Mouse (Mus musculus) stomach, postnatal 0 days (tissue): ENCODE results near the gene 4930470P17Rik. TPM values are rescaled to one million over a fixed set of nuclear protein-coding genes. Genes with fewer than 3 reads are reported as not detected.

Experiments
- ATAC-seq: fragments of 200-750 bp; cut with Nextera tagmentation; 2 replicates; pipeline ENCODE4 v1.8.0; 2017; ENCODE audit not compliant: low FRiP score, low TSS enrichment
- DNase-seq: peaks from one replicate; pipeline ENCODE4 v3.0.0-alpha.2; 2016; ENCODE audit warnings: low spot score
- H3K27ac ChIP-seq: fragments of 300-500 bp; sonication (generic); replicated peaks from 2 replicates; pipeline ENCODE4 v1.5.1; 2014; ENCODE audit warnings: mild to moderate bottlenecking, control low read depth
- H3K27me3 ChIP-seq: fragments of 300-500 bp; sonication (generic); 2 replicates; pipeline ENCODE4 v1.6.1; 2014; ENCODE audit warnings: low read length; ENCODE audit not compliant: control insufficient read depth, insufficient read depth
- H3K36me3 ChIP-seq: fragments of 300-500 bp; sonication (generic); 2 replicates; pipeline ENCODE4 v1.6.1; 2014; ENCODE audit warnings: low read length, mixed read lengths; ENCODE audit not compliant: control insufficient read depth, insufficient read depth
- H3K4me1 ChIP-seq: fragments of 300-500 bp; sonication (generic); replicated peaks from 2 replicates; pipeline ENCODE4 v1.6.1; 2014; ENCODE audit warnings: antibody characterized with exemption; ENCODE audit not compliant: control insufficient read depth, insufficient read depth
- H3K4me2 ChIP-seq: fragments of 300-500 bp; sonication (generic); replicated peaks from 2 replicates; pipeline ENCODE4 v1.6.1; 2014; ENCODE audit warnings: low read depth, mild to moderate bottlenecking, control low read depth, moderate library complexity
- H3K4me3 ChIP-seq: fragments of 300-500 bp; sonication (generic); 2 replicates; pipeline ENCODE4 v1.5.1; 2014; ENCODE audit warnings: low read depth, low read length, control low read depth
- H3K9ac ChIP-seq: fragments of 300-500 bp; sonication (generic); 2 replicates; pipeline ENCODE4 v1.6.1; 2014; ENCODE audit warnings: mild to moderate bottlenecking, low read length, control low read depth, mixed read lengths
- H3K9me3 ChIP-seq: fragments of 300-500 bp; sonication (generic); 2 replicates; pipeline ENCODE4 v1.6.1; 2016; ENCODE audit warnings: low read length; ENCODE audit not compliant: control insufficient read depth
- CTCF ChIP-seq: IDR thresholded peaks from 2 replicates; pipeline ENCODE4 v1.5.1; 2016; ENCODE audit warnings: antibody characterized with exemption, low read depth, mild to moderate bottlenecking, moderate library complexity
- EP300 ChIP-seq: optimal IDR thresholded peaks from 2 replicates; pipeline ENCODE3; 2016; ENCODE audit warnings: antibody characterized with exemption
- WGBS: fragments of 180-500 bp; shearing (Covaris S2); extraction: QIAGEN DNeasy Blood & Tissue Kit; methylation state at CpG from one replicate; pipeline ENCODE4 v1.1.7; 2014; 5-methylcytosine and 5-hydroxymethylcytosine counted together
- polyA plus RNA-seq: library from polyadenylated mRNA; unstranded; fragments of >200 nt; fragmentation: Nextera tagmentation; extraction: Ambion mirVana; gene quantifications from 2 replicates; pipeline ENCODE4 v1.2.1, GENCODE M21; 2015

Gene 4930470P17Rik
- polyA plus RNA-seq, 1 experiment from 2014 or later = not detected

- no peaks in the 10 kb centered on the region for H3K36me3 ChIP-seq
- TF ChIP-seq CTCF (no peak), EP300 (no peak)
- H3K9me3 ChIP-seq = no peaks in the 10 kb centered on the region
- no peak for DNase-seq
- no peak overlapping the region for H3K9ac ChIP-seq
- H3K27ac ChIP-seq = no peak overlapping the region
- no peaks in the 10 kb centered on the region for H3K4me1 ChIP-seq
- WGBS = 79% methylated on average over 8 of the region's 8 CpGs
- no peak overlapping the region for H3K4me2 ChIP-seq
- no peak for ATAC-seq
- H3K4me3 ChIP-seq = no peak overlapping the region
- H3K27me3 ChIP-seq = no peaks in the 10 kb centered on the region
Measured at GRCm38 (mm10) chr2:170564995-170565394, 36.8 kb downstream of the 4930470P17Rik start.

- Histone ChIP-seq H3K9ac (no peak overlapping the region), H3K36me3 (no peaks in the 10 kb centered on the region), H3K4me3 (no peak overlapping the region), H3K4me1 (no peaks in the 10 kb centered on the region), H3K27ac (no peak overlapping the region), H3K27me3 (no peaks in the 10 kb centered on the region), H3K9me3 (no peaks in the 10 kb centered on the region), H3K4me2 (no peak overlapping the region)
- 80% methylated on average over 15 of the region's 15 CpGs for WGBS
- TF ChIP-seq CTCF (no peak), EP300 (no peak)
- DNase-seq = no peak
- ATAC-seq = no peak
Measured at GRCm38 (mm10) chr2:170563956-170564855, 37.6 kb downstream of the 4930470P17Rik start.

- DNase-seq (no peak), ATAC-seq (no peak)
- no peaks in the 10 kb centered on the region for H3K9me3 ChIP-seq
- TF ChIP-seq EP300 (no peak), CTCF (no peak)
- H3K36me3 ChIP-seq = no peaks in the 10 kb centered on the region
- 77% methylated on average over 7 of the region's 7 CpGs for WGBS
- no peak overlapping the region for H3K4me3 ChIP-seq
- no peak overlapping the region for H3K9ac ChIP-seq
- H3K4me1 ChIP-seq = no peaks in the 10 kb centered on the region
- H3K4me2 ChIP-seq = no peak overlapping the region
- no peaks in the 10 kb centered on the region for H3K27me3 ChIP-seq
- no peak overlapping the region for H3K27ac ChIP-seq
Measured at GRCm38 (mm10) chr2:170552088-170552487, 49.7 kb downstream of the 4930470P17Rik start.

- 37% methylated on average over 5 of the region's 5 CpGs for WGBS
- H3K9ac ChIP-seq = no peak overlapping the region
- TF ChIP-seq EP300 (no peak), CTCF (no peak)
- no peaks in the 10 kb centered on the region for H3K4me1 ChIP-seq
- no peaks in the 10 kb centered on the region for H3K9me3 ChIP-seq
- no peak overlapping the region for H3K4me2 ChIP-seq
- DNase-seq = no peak
- H3K27me3 ChIP-seq = no peaks in the 10 kb centered on the region
- ATAC-seq = no peak
- H3K36me3 ChIP-seq = no peaks in the 10 kb centered on the region
- H3K27ac ChIP-seq = no peak overlapping the region
- no peak overlapping the region for H3K4me3 ChIP-seq
Measured at GRCm38 (mm10) chr2:170550240-170550639, 51.6 kb downstream of the 4930470P17Rik start.

- Histone ChIP-seq H3K9me3 (no peaks in the 10 kb centered on the region), H3K27me3 (no peaks in the 10 kb centered on the region), H3K27ac (no peak overlapping the region), H3K4me2 (no peak overlapping the region), H3K4me3 (no peak overlapping the region), H3K36me3 (no peaks in the 10 kb centered on the region), H3K4me1 (no peaks in the 10 kb centered on the region), H3K9ac (no peak overlapping the region)
- DNase-seq (no peak), ATAC-seq (no peak)
- 73% methylated on average over 2 of the region's 2 CpGs for WGBS
- TF ChIP-seq EP300 (no peak), CTCF (no peak)
Measured at GRCm38 (mm10) chr2:170549146-170549545, 52.7 kb downstream of the 4930470P17Rik start.

GRCm38 (mm10) chr2:170548046-170548445 is 53.8 kb downstream of the 4930470P17Rik start:
- Histone ChIP-seq H3K36me3 (no peaks in the 10 kb centered on the region), H3K9me3 (no peaks in the 10 kb centered on the region), H3K4me3 (no peak overlapping the region), H3K4me2 (no peak overlapping the region), H3K27ac (no peak overlapping the region), H3K27me3 (no peaks in the 10 kb centered on the region), H3K9ac (no peak overlapping the region), H3K4me1 (no peaks in the 10 kb centered on the region)
- TF ChIP-seq EP300 (no peak), CTCF (no peak)
- WGBS = 41% methylated on average over 4 of the region's 4 CpGs
- ATAC-seq = no peak
- DNase-seq = no peak
